Mouse (Mus musculus) gastrocnemius, adult 2 months (tissue): ENCODE measurements around the gene Nol4l. TPM values are rescaled to one million over a fixed set of nuclear protein-coding genes. Genes with fewer than 3 reads are reported as not detected.

Experiments used
- DNase-seq: peaks from one replicate; pipeline ENCODE4 v3.0.0; 2022
- H3K27ac ChIP-seq: fragments of 200-600 bp; 2 replicates; pipeline ENCODE4 v1.8.1; 2022; ENCODE audit warnings: mild to moderate bottlenecking
- H3K4me3 ChIP-seq: fragments of 200-600 bp; 2 replicates; pipeline ENCODE4 v1.8.1; 2022; ENCODE audit warnings: mild to moderate bottlenecking, moderate library complexity
- CTCF ChIP-seq: fragments of 200-600 bp; IDR thresholded peaks from 2 replicates; pipeline ENCODE4 v1.8.1; 2022; ENCODE audit warnings: antibody characterized with exemption, mild to moderate bottlenecking, moderate library complexity
- intact Hi-C: fragments of 180-260 bp; cut with DNase I; formaldehyde crosslinking; loops from one replicate; pipeline ENCODE4 v1.15.1; 2025
- total RNA-seq, 2 experiments: library from RNA; stranded (reverse); gene quantifications; 2 replicates each; pipeline ENCODE4 v1.2.3; 2021

Nol4l gene
- total RNA-seq, 2 experiments from 2014 or later = 1.0 to 1.2 TPM

GRCm38 (mm10) chr2:153437306-153437659 is 92.5 kb downstream of the Nol4l start:
- H3K4me3 ChIP-seq = peak overlapping the region; percentile 24; the same call in 1 of the 2 replicates
- DNase-seq = no peak
- TF ChIP-seq CTCF = no peak
- intact Hi-C loops = no loop called here
- peak overlapping the region; percentile 62 for H3K27ac ChIP-seq

GRCm38 (mm10) chr2:153436641-153437305 is 93.0 kb downstream of the Nol4l start:
- Histone ChIP-seq H3K4me3 (peak overlapping the region; percentile 24; the same call in 1 of the 2 replicates), H3K27ac (peak overlapping the region; percentile 62)
- TF ChIP-seq CTCF = no peak
- no peak for DNase-seq
- intact Hi-C loops = no loop called here

- TF ChIP-seq CTCF = no peak
- DNase-seq = peak; percentile 79
- peak overlapping the region; percentile 49; the same call in 1 of the 2 replicates for H3K27ac ChIP-seq
- H3K4me3 ChIP-seq = no peak overlapping the region
- intact Hi-C loops = no loop called here
These were observed 94.6 kb downstream of the Nol4l start for GRCm38 (mm10) chr2:153434880-153435831.

- TF ChIP-seq CTCF = no peak
- Histone ChIP-seq H3K4me3 (no peak overlapping the region), H3K27ac (0 out of 2 replicates have a peak overlapping the region, but pooled peaks have one; percentile 24)
- no peak for DNase-seq
- intact Hi-C loops = no loop called here
These were observed 95.9 kb downstream of the Nol4l start for GRCm38 (mm10) chr2:153433859-153434258.

DNA sequence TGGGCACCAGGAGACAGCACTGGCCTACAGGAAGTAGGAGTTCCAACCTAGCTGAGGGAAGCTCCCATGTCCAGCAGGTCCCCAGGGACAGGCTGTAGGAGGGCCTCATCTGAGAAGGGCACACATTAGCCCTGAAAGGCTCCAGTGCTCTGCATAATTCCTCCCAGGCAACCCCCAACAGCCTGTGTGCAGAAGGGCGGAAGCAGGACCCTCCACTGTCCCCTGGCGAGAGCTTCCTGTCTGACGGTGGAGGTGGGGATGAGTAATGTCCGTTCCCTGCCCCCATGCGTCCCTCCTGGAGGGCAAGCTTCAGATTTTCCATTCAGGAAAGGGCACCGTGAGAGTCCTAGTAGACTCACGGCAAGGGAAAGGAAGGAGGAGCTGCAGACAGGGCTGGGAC is 97.3 kb downstream of the Nol4l start:
- H3K27ac ChIP-seq = no peak overlapping the region; the same call in 1 of the 2 replicates
- H3K4me3 ChIP-seq = no peak overlapping the region
- TF ChIP-seq CTCF = no peak
- intact Hi-C loops = no loop called here
- no peak for DNase-seq

- TF ChIP-seq CTCF = no peak
- no peak for DNase-seq
- no peak overlapping the region for H3K27ac ChIP-seq
- intact Hi-C loops = no loop called here
- no peak overlapping the region for H3K4me3 ChIP-seq
These were observed 99.2 kb downstream of the Nol4l start for GRCm38 (mm10) chr2:153430571-153430970.

GRCm38 (mm10) chr2:153428485-153428884 is 101.3 kb downstream of the Nol4l start:
- intact Hi-C loops = no loop called here
- H3K27ac ChIP-seq = no peak overlapping the region
- DNase-seq = no peak
- no peak for TF ChIP-seq CTCF
- no peak overlapping the region for H3K4me3 ChIP-seq

DNA sequence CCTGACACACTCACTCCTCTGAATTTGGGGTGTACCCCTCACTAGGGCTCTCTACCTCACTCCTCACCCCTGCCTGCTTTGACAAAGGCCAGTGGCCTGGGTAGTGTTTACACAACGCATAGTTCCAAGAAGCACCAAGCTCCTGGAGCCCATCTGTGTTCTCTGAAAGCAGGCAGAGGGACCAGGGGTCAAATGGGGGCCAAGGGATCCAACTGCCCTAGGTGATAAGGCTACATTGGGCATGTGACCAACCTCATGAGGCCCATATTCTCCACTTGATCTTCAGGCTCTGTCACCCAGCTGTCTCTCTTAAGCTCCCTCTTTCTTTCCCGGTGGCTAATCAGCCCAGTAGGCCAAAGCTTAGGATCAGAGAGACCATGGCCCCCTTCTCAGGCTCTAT is 102.8 kb downstream of the Nol4l start:
- TF ChIP-seq CTCF = no peak
- no peak overlapping the region for H3K4me3 ChIP-seq
- H3K27ac ChIP-seq = no peak overlapping the region
- intact Hi-C loops = no loop called here
- DNase-seq = no peak

DNA sequence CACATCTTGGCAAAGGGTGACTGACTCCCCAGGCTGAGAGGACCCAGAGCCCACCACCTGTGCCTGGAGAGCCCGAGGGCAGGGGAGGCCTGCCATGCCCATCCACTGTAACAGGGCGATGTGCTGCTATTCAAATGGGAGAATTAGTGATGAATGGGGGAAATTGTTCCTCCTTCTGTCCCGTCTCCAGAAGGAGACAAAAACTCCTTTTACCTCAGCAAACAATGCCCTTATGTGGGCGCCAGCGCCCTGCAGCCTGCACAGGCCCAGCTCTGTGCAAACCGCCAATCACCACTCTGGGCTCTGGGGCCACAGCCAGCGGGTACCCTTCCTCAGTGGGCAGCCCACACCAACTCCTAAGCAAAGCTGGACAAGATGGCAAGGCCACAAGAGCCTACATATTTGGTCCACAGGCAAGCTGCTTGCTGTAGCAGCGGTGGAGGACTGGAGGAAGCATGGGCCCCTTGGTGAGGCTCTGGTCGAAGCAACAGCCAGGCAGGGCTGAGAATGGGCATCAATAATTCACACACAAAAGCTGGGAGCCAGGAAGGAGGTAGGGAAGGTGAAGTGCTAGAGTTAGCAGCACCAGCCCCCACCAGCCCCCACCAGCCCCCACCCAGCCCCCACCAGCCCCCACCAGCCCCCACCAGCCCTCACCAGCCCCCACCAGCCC is 103.6 kb downstream of the Nol4l start:
- no peak for TF ChIP-seq CTCF
- Histone ChIP-seq H3K4me3 (no peak overlapping the region), H3K27ac (peak overlapping the region; percentile 31; the same call in 1 of the 2 replicates)
- DNase-seq = no peak
- intact Hi-C loops = no loop called here

DNA sequence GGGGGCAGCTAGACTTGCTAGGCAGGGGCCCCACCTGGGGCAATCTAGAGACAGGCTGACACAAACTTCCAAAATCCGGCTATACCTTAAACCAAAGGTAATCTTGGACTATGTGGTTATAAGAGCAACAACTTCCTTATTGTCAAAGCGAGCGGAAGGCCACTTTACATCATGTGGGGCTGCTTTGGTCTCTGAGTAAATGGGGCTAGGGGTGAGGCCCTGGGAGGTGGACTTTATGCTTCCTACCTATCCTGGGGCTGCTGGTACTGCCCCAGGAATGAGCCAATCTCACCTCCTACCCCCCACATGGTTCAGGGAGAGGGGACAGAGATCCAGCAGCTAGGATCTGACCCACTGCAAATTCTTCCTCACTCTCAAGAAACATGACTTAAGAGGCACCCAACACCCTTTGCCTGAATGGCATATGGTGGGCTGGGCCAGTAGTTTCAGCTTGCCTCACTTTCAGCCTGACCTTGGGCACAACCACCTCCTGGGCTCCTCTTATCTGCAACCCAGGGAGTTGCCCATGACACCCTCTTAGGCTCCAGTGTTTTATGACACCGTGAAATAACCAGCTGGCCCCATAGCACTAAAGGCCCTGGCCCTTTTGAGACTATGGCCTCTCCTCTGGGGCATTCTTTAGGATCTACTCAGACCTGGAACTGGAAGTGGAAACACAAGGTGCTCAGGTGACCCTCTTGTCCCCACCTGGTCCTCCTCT is 104.5 kb downstream of the Nol4l start:
- intact Hi-C loops = no loop called here
- H3K27ac ChIP-seq = peak overlapping the region; percentile 31; the same call in 1 of the 2 replicates
- no peak for TF ChIP-seq CTCF
- DNase-seq = no peak
- no peak overlapping the region for H3K4me3 ChIP-seq

GRCm38 (mm10) chr2:153424557-153424956 is 105.2 kb downstream of the Nol4l start:
- no peak for TF ChIP-seq CTCF
- H3K27ac ChIP-seq = no peak overlapping the region
- H3K4me3 ChIP-seq = no peak overlapping the region
- no peak for DNase-seq
- intact Hi-C loops = no loop called here

DNA sequence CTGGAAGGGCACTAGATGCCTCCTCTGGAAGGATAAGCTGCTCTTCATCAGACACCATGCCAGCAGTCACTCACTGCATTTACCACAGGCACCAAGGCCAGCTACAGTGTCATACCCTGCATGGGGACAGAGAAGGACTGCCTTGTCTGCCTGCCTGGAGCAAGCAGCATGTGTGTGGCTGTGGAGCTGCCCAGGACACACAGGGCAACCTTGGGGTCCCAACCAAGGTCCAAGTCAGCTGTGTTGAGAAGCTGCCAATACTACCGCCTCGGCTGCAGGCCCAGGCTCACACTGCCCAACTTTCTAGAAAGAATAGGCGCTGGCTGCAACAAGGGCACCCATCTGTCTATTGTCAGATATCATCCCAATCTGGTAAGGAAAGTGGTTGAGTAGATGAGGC is 106.7 kb downstream of the Nol4l start:
- no peak overlapping the region for H3K27ac ChIP-seq
- no peak for TF ChIP-seq CTCF
- H3K4me3 ChIP-seq = no peak overlapping the region
- intact Hi-C loops = no loop called here
- no peak for DNase-seq
